Mouse (Mus musculus) forebrain, embryonic 13.5 days (tissue): Measurements from ENCODE around the gene Lrp10. TPM values are rescaled to one million over a fixed set of nuclear protein-coding genes. Genes with fewer than 3 reads are reported as not detected.

ENCODE experiments used
- polyA plus RNA-seq: library from polyadenylated mRNA; unstranded; fragments of >200 nt; fragmentation: Nextera tagmentation; extraction: Ambion mirVana; gene quantifications from 2 replicates; pipeline ENCODE4 v1.2.1, GENCODE M21; 2015

The Lrp10 gene
- polyA plus RNA-seq, 1 experiment from 2014 or later, result 19.9 TPM

Other genes starting within 250 kb of the Lrp10 start
- 281 and 283 TPM in 2 replicates for gene Dad1, start 210.0 kb upstream of the Lrp10 start, polyA plus RNA-seq
- 46.1 and 51.3 TPM in 2 replicates for gene Abhd4, start 209.9 kb upstream of the Lrp10 start, polyA plus RNA-seq
- not detected in 2 replicates for gene Olfr49, start 179.2 kb upstream of the Lrp10 start, polyA plus RNA-seq
- 43.8 and 50.6 TPM in 2 replicates for gene Oxa1l, start 103.3 kb upstream of the Lrp10 start, polyA plus RNA-seq
- gene Slc7a7, start 46.4 kb upstream of the Lrp10 start, polyA plus RNA-seq, result 5.6 and 6.1 TPM in 2 replicates
- gene Mrpl52, start 37.2 kb upstream of the Lrp10 start, polyA plus RNA-seq, result 270 and 310 TPM in 2 replicates
- gene Mmp14, start 32.5 kb upstream of the Lrp10 start, polyA plus RNA-seq, result 54.5 and 57.3 TPM in 2 replicates
- 24.2 and 24.4 TPM in 2 replicates for gene Rem2, start 12.0 kb downstream of the Lrp10 start, polyA plus RNA-seq
- 107 and 113 TPM in 2 replicates for gene Prmt5, start 53.4 kb downstream of the Lrp10 start, polyA plus RNA-seq
- 39.7 and 43.1 TPM in 2 replicates for gene Haus4, start 90.5 kb downstream of the Lrp10 start, polyA plus RNA-seq
- 18.8 and 20.3 TPM in 2 replicates for gene Ajuba, start 113.4 kb downstream of the Lrp10 start, polyA plus RNA-seq
- 8.3 and 9.4 TPM in 2 replicates for gene 4931414P19Rik, start 141.9 kb downstream of the Lrp10 start, polyA plus RNA-seq
- gene Psmb5, start 153.9 kb downstream of the Lrp10 start, polyA plus RNA-seq, result 462 and 492 TPM in 2 replicates
- 0.04 TPM in 1 of 2 replicates, not detected in the other for gene Psmb11, start 157.3 kb downstream of the Lrp10 start, polyA plus RNA-seq
- gene Gm17606, start 176.8 kb downstream of the Lrp10 start, polyA plus RNA-seq, result not detected in 2 replicates
- gene Cdh24, start 177.2 kb downstream of the Lrp10 start, polyA plus RNA-seq, result 7.1 and 8.0 TPM in 2 replicates
- gene 1700123O20Rik, start 222.1 kb downstream of the Lrp10 start, polyA plus RNA-seq, result 84.6 and 87.5 TPM in 2 replicates
- 191 and 216 TPM in 2 replicates for gene Acin1, start 222.8 kb downstream of the Lrp10 start, polyA plus RNA-seq
- 0.15 TPM in 1 of 2 replicates, not detected in the other for gene Gm29776, start 234.7 kb downstream of the Lrp10 start, polyA plus RNA-seq
- gene Cebpe, start 248.0 kb downstream of the Lrp10 start, polyA plus RNA-seq, result not detected in 2 replicates